Mouse (Mus musculus) brain, adult 2 months (tissue): ENCODE measurements at regions not wholly inside any gene's neighbourhood (a gene's known extent, or its start where the extent isn't known, plus 50 kb on each side); places are given as distances from the start of the nearest gene placed in this dataset.

Experiments used
- DNase-seq: peaks from one replicate; pipeline ENCODE4 v3.0.0; 2011; ENCODE audit warnings: low read depth, low spot score

- no peak for DNase-seq
Measured at GRCm38 (mm10) chr13:48436659-48437345, 76.4 kb downstream of the Zfp169 start.
